8 mouse cellular contexts compared by ENCODE assay signal in genomic region chr10:85871698-85872478, GRCm38 (mm10). TPM values are rescaled to one million over a fixed set of nuclear protein-coding genes. Genes with fewer than 3 reads are reported as not detected.
DNase-seq lines count a peak whose midpoint lies in the region; ATAC-seq and TF ChIP-seq lines count a peak whose summit lies in the region.

No protein-coding gene starts in this region.

- peak overlapping the region; percentile 88 to 94 for H3K4me3 ChIP-seq in ES-E14 (ENCODE audit: insufficient read depth in 1 of 2, low read depth in 1 of 2, low read length in 2 of 2, poor library complexity in 1 of 2, severe bottlenecking in 1 of 2)
- peak overlapping the region; percentile 97 for H3K4me3 ChIP-seq in forebrain, embryonic 15.5 days
- H3K4me3 ChIP-seq in lung, adult 2 months (replicated peaks; ENCODE audit: extremely low read depth, low read depth, low read length): peak overlapping the region; percentile 98

- H3K4me1 ChIP-seq in ES-E14 (ENCODE audit: control insufficient read depth in 2 of 2, insufficient read depth in 2 of 2, low read length in 2 of 2, poor library complexity in 1 of 2): peaks cover 0 to 5% of the 10 kb centered on the region in 2 experiments; a peak in 2 of 4 replicates
- H3K4me1 ChIP-seq in forebrain, embryonic 15.5 days: peaks cover 13% of the 10 kb centered on the region
- peaks cover 8% of the 10 kb centered on the region; the same call in 1 of the 2 replicates for H3K4me1 ChIP-seq in lung, adult 2 months (ENCODE audit: control insufficient read depth, insufficient read depth, low read length)

- peaks cover 20% of the 10 kb centered on the region for H3K36me3 ChIP-seq in ES-E14 (ENCODE audit: control insufficient read depth, insufficient read depth, low read length, poor library complexity, severe bottlenecking)
- H3K36me3 ChIP-seq in forebrain, embryonic 15.5 days: peaks cover 26% of the 10 kb centered on the region

- intact Hi-C loops in heart, postnatal 25 days (cut with DNase I): loop anchor here (2.0 to 5.0 kb wide), 2 partner anchors 45 to 83 kb away; partner anchors contain the start of gene Prdm4

- H3K4me2 ChIP-seq in forebrain, embryonic 15.5 days (replicated peaks): peak overlapping the region; percentile 58

- ATAC-seq in forebrain, embryonic 15.5 days (replicated peaks): peak; percentile 96
- ATAC-seq in neutrophil, adult 5-6 weeks (ENCODE audit: extremely low read depth, insufficient number of reproducible peaks, low FRiP score, poor library complexity, severe bottlenecking): peak; percentile 65

- in situ Hi-C loops in ES-E14 (cut with MboI; ENCODE audit: low sequenced_read_pairs in 2 of 2, unreplicated experiment in 2 of 2): no loop called here

- H3K27me3 ChIP-seq in forebrain, embryonic 15.5 days: no peaks in the 10 kb centered on the region

- peak; percentile 86 for DNase-seq in ES-E14 (ENCODE audit: low read depth, low spot score)
- DNase-seq in cerebellum, adult 11-12 months: peak; percentile 91
- DNase-seq in heart, postnatal 25 days (ENCODE audit: low spot score): peak; percentile 75
- peak; percentile 85 to 94 for DNase-seq in layer of hippocampus, adult 18-20 months (ENCODE audit: low spot score in 2 of 2)
- DNase-seq in lung, adult 2 months: peak; percentile 90
- peak; percentile 82 to 84 for DNase-seq in thymus, adult 18-20 months

- under 1% methylated on average over 54 of the region's 55 CpGs for WGBS in forebrain, embryonic 15.5 days
- under 1% methylated on average over 55 of the region's 55 CpGs for WGBS in lung, adult 2 months

- no peaks in the 10 kb centered on the region for H3K9me3 ChIP-seq in ES-E14 (ENCODE audit: control insufficient read depth, insufficient read depth, low read depth, low read length)
- no peaks in the 10 kb centered on the region for H3K9me3 ChIP-seq in forebrain, embryonic 15.5 days

- H3K27ac ChIP-seq in ES-E14 (ENCODE audit: insufficient read depth, low read depth, low read length, poor library complexity, severe bottlenecking): peak overlapping the region; percentile 67
- peak overlapping the region; percentile 55 for H3K27ac ChIP-seq in forebrain, embryonic 15.5 days (replicated peaks)

- peak overlapping the region; percentile 93 for H3K9ac ChIP-seq in ES-E14 (ENCODE audit: insufficient read depth, low read depth, low read length, poor library complexity, severe bottlenecking)
- peak overlapping the region; percentile 91 for H3K9ac ChIP-seq in forebrain, embryonic 15.5 days (replicated peaks)

- TF ChIP-seq POLR2A in lung, adult 2 months (IDR thresholded peaks at IDR 0.05; ENCODE audit: borderline replicate concordance, extremely low read depth, low read depth, low read length): peak; percentile 54; the same call in 1 of the 2 replicates

- no peak for TF ChIP-seq CTCF in lung, adult 2 months (IDR thresholded peaks at IDR 0.05; ENCODE audit: insufficient read depth, low read length)

TF ChIP-seq in ES-E14, 5 proteins besides CTCF, POLR2A, EP300 and RAD21:
- TF ChIP-seq MAFK (IDR thresholded peaks at IDR 0.05; ENCODE audit: insufficient read depth, low read depth, low read length): no peak
- no peak for TF ChIP-seq ZC3H11A (IDR thresholded peaks at IDR 0.05; ENCODE audit: borderline replicate concordance, low read depth, low read length)
- TF ChIP-seq CHD2 (IDR thresholded peaks at IDR 0.05; ENCODE audit: low read depth, low read length): no peak
- TF ChIP-seq ZNF384 (IDR thresholded peaks at IDR 0.05; ENCODE audit: low read depth, low read length): no peak
- peak; percentile 66; the same call in 1 of the 2 replicates for TF ChIP-seq HCFC1 (IDR thresholded peaks at IDR 0.05; ENCODE audit: borderline replicate concordance, insufficient read depth, low read length)

RNA-seq across cellular contexts. Expression of gene Pwp1, which starts 42.6 kb away (rescaled TPM):
- 58.4 and 71.9 TPM in 2 replicates for total RNA-seq in ES-E14 (2012; rRNA removed)
- polyA plus RNA-seq in forebrain, embryonic 15.5 days (2015; fragmentation: Nextera tagmentation; extraction: Ambion mirVana): 80.0 and 83.6 TPM in 2 replicates
- 10 to 100 TPM; 14.5 to 16.1 TPM for total RNA-seq in heart, postnatal 25 days (2021)
- total RNA-seq in layer of hippocampus, adult 18-20 months (2021): 10 to 100 TPM; 20.7 to 21.0 TPM
- polyA plus RNA-seq in lung, adult 2 months (2012; rRNA removed): 5.4 and 9.5 TPM in 2 replicates
- total RNA-seq in neutrophil, adult 5-6 weeks (2017): 21.2 and 25.3 TPM in 2 replicates

RNA-seq across cellular contexts. Expression of gene Prdm4, which starts 45.1 kb away (rescaled TPM):
- total RNA-seq in ES-E14 (2012; rRNA removed): 35.6 and 36.2 TPM in 2 replicates
- 20.5 and 21.8 TPM in 2 replicates for polyA plus RNA-seq in forebrain, embryonic 15.5 days (2015; fragmentation: Nextera tagmentation; extraction: Ambion mirVana)
- total RNA-seq in heart, postnatal 25 days (2021): 10 to 100 TPM; 10.6 to 13.8 TPM
- 10 to 100 TPM; 27.1 to 28.0 TPM for total RNA-seq in layer of hippocampus, adult 18-20 months (2021)
- 20.9 and 22.0 TPM in 2 replicates for polyA plus RNA-seq in lung, adult 2 months (2012; rRNA removed)
- total RNA-seq in neutrophil, adult 5-6 weeks (2017): 36.5 and 50.2 TPM in 2 replicates

RNA-seq across cellular contexts. Expression of gene Ascl4, which starts 55.6 kb away (rescaled TPM):
- 0.48 and 0.54 TPM in 2 replicates for total RNA-seq in ES-E14 (2012; rRNA removed)
- 0.38 and 0.41 TPM in 2 replicates for polyA plus RNA-seq in forebrain, embryonic 15.5 days (2015; fragmentation: Nextera tagmentation; extraction: Ambion mirVana)
- not detected for total RNA-seq in heart, postnatal 25 days (2021)
- total RNA-seq in layer of hippocampus, adult 18-20 months (2021): under 1 TPM; 0.58 to 0.89 TPM
- polyA plus RNA-seq in lung, adult 2 months (2012; rRNA removed): 0.07 and 0.24 TPM in 2 replicates
- total RNA-seq in neutrophil, adult 5-6 weeks (2017): 1.4 TPM in 1 of 2 replicates, not detected in the other

Comparison
In these comparisons a context has a peak if more than half of its experiments do, and no peak if none do; other contexts are left out.
1. Peak in every context shown above with its lines: DNase-seq, ATAC-seq, H3K4me3 ChIP-seq and H3K27ac ChIP-seq.